In the genomic region with DNA sequence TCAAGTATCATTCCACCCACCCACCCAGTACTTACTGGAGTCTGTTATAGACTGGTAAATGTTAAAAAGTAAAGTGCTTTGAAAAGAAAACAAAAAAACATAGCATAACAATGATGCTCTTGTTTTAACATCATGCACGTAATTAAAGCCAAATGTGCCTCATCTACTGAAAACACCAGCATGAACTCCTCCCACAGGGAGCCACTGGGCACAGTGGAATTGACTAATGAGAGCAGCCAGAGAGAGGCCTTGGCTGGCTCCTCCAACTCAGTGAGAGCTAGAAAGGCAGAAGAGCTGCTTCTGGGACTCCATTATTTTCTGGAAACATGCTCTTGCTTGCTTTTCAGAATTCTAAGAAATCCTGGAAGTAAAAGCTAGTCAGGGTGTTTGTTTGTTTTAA, we compare ENCODE assay signal across 29 mouse cellular contexts. TPM values are rescaled to one million over a fixed set of nuclear protein-coding genes. Genes with fewer than 3 reads are reported as not detected.
A peak's percentile ranks its signal among the peaks of the same experiment; 100 is the strongest.
DNase-seq lines count a peak whose midpoint lies in the region; ATAC-seq lines count a peak whose summit lies in the region.
"Had no signal": no experiment of that assay in that cellular context is flagged by ENCODE, and none has a peak within 500 bp of the region (broad histone marks: within the 10 kb centered on the region; RNA-seq: fewer than 3 reads in every experiment).

No protein-coding gene starts in this region.

- 40% methylated on average over 1 of the region's 1 CpGs for WGBS in embryonic facial prominence, embryonic 14.5 days
- 88% methylated on average over 1 of the region's 1 CpGs for WGBS in midbrain, embryonic 13.5 days

- H3K4me2 ChIP-seq in embryonic facial prominence, embryonic 14.5 days (ENCODE audit: low read depth, low read length): no peak overlapping the region
- no peak overlapping the region for H3K4me2 ChIP-seq in midbrain, embryonic 13.5 days (replicated peaks)
- H3K4me2 ChIP-seq: heart, embryonic 13.5 days; hindbrain, embryonic 14.5 days; kidney, embryonic 15.5 days; lung, embryonic 15.5 days; midbrain, embryonic 12.5 days; neural tube, embryonic 13.5 days had no signal

- H3K9me3 ChIP-seq in embryonic facial prominence, embryonic 14.5 days (ENCODE audit: control insufficient read depth, low read length): no peaks in the 10 kb centered on the region
- no peaks in the 10 kb centered on the region for H3K9me3 ChIP-seq in midbrain, embryonic 13.5 days
- H3K9me3 ChIP-seq: heart, embryonic 13.5 days; kidney, embryonic 15.5 days; lung, embryonic 15.5 days; midbrain, embryonic 12.5 days; neural tube, embryonic 13.5 days had no signal

- H3K27me3 ChIP-seq in embryonic facial prominence, embryonic 14.5 days (replicated peaks; ENCODE audit: control insufficient read depth, insufficient read depth, low read length): no peaks in the 10 kb centered on the region
- H3K27me3 ChIP-seq in midbrain, embryonic 13.5 days: no peaks in the 10 kb centered on the region
- H3K27me3 ChIP-seq: heart, embryonic 13.5 days; kidney, embryonic 15.5 days; lung, embryonic 15.5 days; midbrain, embryonic 12.5 days; neural tube, embryonic 13.5 days had no signal

- H3K4me3 ChIP-seq in embryonic facial prominence, embryonic 14.5 days (ENCODE audit: low read depth, low read length): no peak overlapping the region
- H3K4me3 ChIP-seq in midbrain, embryonic 13.5 days (replicated peaks): no peak overlapping the region
- H3K4me3 ChIP-seq: gastrocnemius, adult 2 months; heart, adult 2 months; heart, embryonic 13.5 days; kidney, embryonic 15.5 days; layer of hippocampus, adult 2 months; left cerebral cortex, adult 2 months; lung, embryonic 15.5 days; midbrain, embryonic 12.5 days; neural tube, embryonic 13.5 days had no signal

- no peak overlapping the region for H3K9ac ChIP-seq in embryonic facial prominence, embryonic 14.5 days (ENCODE audit: low read depth, low read length)
- no peak overlapping the region for H3K9ac ChIP-seq in midbrain, embryonic 13.5 days (replicated peaks)
- H3K9ac ChIP-seq: heart, embryonic 13.5 days; hindbrain, embryonic 14.5 days; kidney, embryonic 15.5 days; lung, embryonic 15.5 days; midbrain, embryonic 12.5 days; neural tube, embryonic 13.5 days had no signal

- no peak overlapping the region for H3K27ac ChIP-seq in embryonic facial prominence, embryonic 14.5 days (replicated peaks; ENCODE audit: low read depth, low read length)
- H3K27ac ChIP-seq in midbrain, embryonic 13.5 days: no peak overlapping the region
- H3K27ac ChIP-seq: gastrocnemius, adult 2 months; heart, adult 2 months; hindbrain, embryonic 14.5 days; kidney, embryonic 15.5 days; layer of hippocampus, adult 2 months; left cerebral cortex, adult 2 months; lung, embryonic 15.5 days; midbrain, embryonic 12.5 days; neural tube, embryonic 13.5 days had no signal

- DNase-seq in NIH3T3 (ENCODE audit: low read depth): peak; percentile 79
- peak; percentile 29 for DNase-seq in embryo, embryonic 11 days
- DNase-seq in embryonic facial prominence, embryonic 14.5 days (ENCODE audit: low spot score): peak; percentile 63
- DNase-seq in mesoderm, embryonic 11.5 days (ENCODE audit: low read depth, low spot score): peak; percentile 19
- DNase-seq in left cerebral cortex, adult 9 months (ENCODE audit: low spot score in 2 of 2): no peak
- DNase-seq in heart, adult 9 months (ENCODE audit: low spot score in 2 of 2): no peak
- DNase-seq: adrenal gland, adult 8-10 months; B cell, adult 2 months; cerebellum, adult 8-10 months; gastrocnemius, adult 2 months; heart, adult 2 months; heart, postnatal 10 days; kidney, adult 18-20 months; left cerebral cortex, postnatal 4 days; liver; retina, postnatal 1 day; right cerebral cortex, postnatal 14 days; thymus, postnatal 4 days had no signal

- ATAC-seq in embryonic facial prominence, embryonic 14.5 days (ENCODE audit: low read depth): no peak
- no peak for ATAC-seq in midbrain, embryonic 13.5 days
- ATAC-seq: activated CD4-positive, CD25-positive, alpha-beta regulatory T cell, adult 4 months; forebrain, embryonic 14.5 days had no signal

- H3K36me3 ChIP-seq in embryonic facial prominence, embryonic 14.5 days (ENCODE audit: control insufficient read depth, insufficient read depth, low read length): no peaks in the 10 kb centered on the region
- H3K36me3 ChIP-seq in midbrain, embryonic 13.5 days: no peaks in the 10 kb centered on the region
- H3K36me3 ChIP-seq: heart, embryonic 13.5 days; kidney, embryonic 15.5 days; lung, embryonic 15.5 days; midbrain, embryonic 12.5 days; neural tube, embryonic 13.5 days had no signal

- peaks cover 8% of the 10 kb centered on the region; the same call in 1 of the 2 replicates for H3K4me1 ChIP-seq in embryonic facial prominence, embryonic 14.5 days (ENCODE audit: control insufficient read depth, insufficient read depth, low read length)
- H3K4me1 ChIP-seq in midbrain, embryonic 13.5 days (replicated peaks): no peaks in the 10 kb centered on the region
- H3K4me1 ChIP-seq: midbrain, embryonic 12.5 days; neural tube, embryonic 13.5 days had no signal

RNA-seq across cellular contexts. Expression of a gene that starts 24.7 kb away (rescaled TPM):
- 1.6 and 2.2 TPM in 2 replicates for polyA plus RNA-seq in embryonic facial prominence, embryonic 14.5 days (2014; fragmentation: Nextera tagmentation; extraction: Ambion mirVana)
- polyA plus RNA-seq in midbrain, embryonic 13.5 days (2015; fragmentation: Nextera tagmentation; extraction: Ambion mirVana): 0.72 and 1.3 TPM in 2 replicates

RNA-seq across cellular contexts. Expression of a gene that starts 41.4 kb away (rescaled TPM):
- polyA plus RNA-seq in embryonic facial prominence, embryonic 14.5 days (2014; fragmentation: Nextera tagmentation; extraction: Ambion mirVana): 33.3 and 37.8 TPM in 2 replicates
- polyA plus RNA-seq in midbrain, embryonic 13.5 days (2015; fragmentation: Nextera tagmentation; extraction: Ambion mirVana): 34.1 and 34.9 TPM in 2 replicates

RNA-seq across cellular contexts. Expression of a gene that starts 56.9 kb away (rescaled TPM):
- polyA plus RNA-seq in embryonic facial prominence, embryonic 14.5 days (2014; fragmentation: Nextera tagmentation; extraction: Ambion mirVana): 8.0 and 9.2 TPM in 2 replicates
- 5.6 and 6.9 TPM in 2 replicates for polyA plus RNA-seq in midbrain, embryonic 13.5 days (2015; fragmentation: Nextera tagmentation; extraction: Ambion mirVana)

Comparison
In these comparisons a context has a peak if more than half of its experiments do, and no peak if none do; other contexts are left out.
1. DNase-seq: peak in NIH3T3 (single experiment), embryo, embryonic 11 days (single experiment), embryonic facial prominence, embryonic 14.5 days (single experiment) and mesoderm, embryonic 11.5 days (single experiment); none in left cerebral cortex, adult 9 months (0 of 2) and heart, adult 9 months (0 of 2).